Mouse (Mus musculus) stomach, embryonic 16.5 days (tissue): Measurements from ENCODE around the gene Trappc11. TPM values are rescaled to one million over a fixed set of nuclear protein-coding genes. Genes with fewer than 3 reads are reported as not detected.

ENCODE experiments used
- ATAC-seq: fragments of 200-750 bp; cut with Nextera tagmentation; 2 replicates; pipeline ENCODE4 v1.8.0; 2017; ENCODE audit warnings: moderate number of reproducible peaks, moderate TSS enrichment; ENCODE audit not compliant: insufficient read depth, low FRiP score
- H3K27ac ChIP-seq: fragments of 300-500 bp; sonication (generic); 2 replicates; pipeline ENCODE4 v1.5.1; 2014; ENCODE audit warnings: low read length
- H3K27me3 ChIP-seq: fragments of 300-500 bp; sonication (generic); 2 replicates; pipeline ENCODE4 v1.6.1; 2014; ENCODE audit warnings: low read length, control low read depth, mixed read lengths; ENCODE audit not compliant: control insufficient read depth, insufficient read depth
- H3K36me3 ChIP-seq: fragments of 300-500 bp; sonication (generic); 2 replicates; pipeline ENCODE4 v1.6.1; 2014; ENCODE audit warnings: low read length; ENCODE audit not compliant: control insufficient read depth, insufficient read depth
- H3K4me1 ChIP-seq: fragments of 300-500 bp; sonication (generic); 2 replicates; pipeline ENCODE4 v1.6.1; 2014; ENCODE audit warnings: low read length, control low read depth, mixed read lengths; ENCODE audit not compliant: control insufficient read depth, insufficient read depth
- H3K4me2 ChIP-seq: fragments of 300-500 bp; sonication (generic); 2 replicates; pipeline ENCODE4 v1.6.1; 2014; ENCODE audit warnings: low read depth, low read length, mixed read lengths
- H3K4me3 ChIP-seq: fragments of 300-500 bp; sonication (generic); replicated peaks from 2 replicates; pipeline ENCODE4 v1.5.1; 2014; ENCODE audit warnings: mild to moderate bottlenecking, low read length
- H3K9ac ChIP-seq: fragments of 300-500 bp; sonication (generic); 2 replicates; pipeline ENCODE4 v1.6.1; 2014; ENCODE audit warnings: low read length
- H3K9me3 ChIP-seq: fragments of 300-500 bp; sonication (generic); replicated peaks from 2 replicates; pipeline ENCODE4 v1.6.1; 2016; ENCODE audit warnings: low read length, control low read depth; ENCODE audit not compliant: control insufficient read depth
- WGBS: fragments of 180-500 bp; shearing (Covaris S2); extraction: QIAGEN DNeasy Blood & Tissue Kit; methylation state at CpG from one replicate; pipeline ENCODE4 v1.1.7; 2014; 5-methylcytosine and 5-hydroxymethylcytosine counted together
- polyA plus RNA-seq: library from polyadenylated mRNA; unstranded; fragments of >200 nt; fragmentation: Nextera tagmentation; extraction: Ambion mirVana; gene quantifications from 2 replicates; pipeline ENCODE4 v1.2.1, GENCODE M21; 2015

Gene Trappc11
- polyA plus RNA-seq, 1 experiment from 2014 or later: 30.5 TPM

GRCm38 (mm10) chr8:47553613-47554012 lies 20.3 kb upstream of the Trappc11 start:
- ATAC-seq: no peak
- no peaks in the 10 kb centered on the region for H3K9me3 ChIP-seq
- no peak overlapping the region for H3K9ac ChIP-seq
- peaks cover 10% of the 10 kb centered on the region; the same call in 1 of the 2 replicates for H3K36me3 ChIP-seq
- H3K27me3 ChIP-seq: no peaks in the 10 kb centered on the region
- H3K4me2 ChIP-seq: no peak overlapping the region
- WGBS: 86% methylated on average over 6 of the region's 6 CpGs
- H3K27ac ChIP-seq: no peak overlapping the region
- no peaks in the 10 kb centered on the region for H3K4me1 ChIP-seq
- no peak overlapping the region for H3K4me3 ChIP-seq

GRCm38 (mm10) chr8:47547102-47547501 lies 13.8 kb upstream of the Trappc11 start:
- no peak overlapping the region for H3K4me2 ChIP-seq
- H3K27ac ChIP-seq: no peak overlapping the region
- H3K4me1 ChIP-seq: no peaks in the 10 kb centered on the region
- no peak overlapping the region for H3K4me3 ChIP-seq
- 95% methylated on average over 10 of the region's 10 CpGs for WGBS
- no peaks in the 10 kb centered on the region for H3K9me3 ChIP-seq
- no peak overlapping the region for H3K9ac ChIP-seq
- peaks cover 28% of the 10 kb centered on the region for H3K36me3 ChIP-seq
- no peak for ATAC-seq
- no peaks in the 10 kb centered on the region for H3K27me3 ChIP-seq

GRCm38 (mm10) chr8:47544094-47544493 lies 10.8 kb upstream of the Trappc11 start:
- Histone ChIP-seq H3K9ac (no peak overlapping the region), H3K27me3 (no peaks in the 10 kb centered on the region), H3K4me2 (no peak overlapping the region), H3K27ac (no peak overlapping the region), H3K4me3 (no peak overlapping the region), H3K4me1 (no peaks in the 10 kb centered on the region), H3K9me3 (no peaks in the 10 kb centered on the region), H3K36me3 (peaks cover 20% of the 10 kb centered on the region)
- 96% methylated on average over 5 of the region's 5 CpGs for WGBS
- no peak for ATAC-seq

GRCm38 (mm10) chr8:47542746-47543145 lies 9.5 kb upstream of the Trappc11 start:
- no peak overlapping the region for H3K4me2 ChIP-seq
- peaks cover 14% of the 10 kb centered on the region for H3K36me3 ChIP-seq
- H3K9ac ChIP-seq: no peak overlapping the region
- no peak overlapping the region for H3K27ac ChIP-seq
- ATAC-seq: no peak
- WGBS: 96% methylated on average over 16 of the region's 16 CpGs
- no peaks in the 10 kb centered on the region for H3K9me3 ChIP-seq
- H3K27me3 ChIP-seq: no peaks in the 10 kb centered on the region
- no peaks in the 10 kb centered on the region for H3K4me1 ChIP-seq
- H3K4me3 ChIP-seq: no peak overlapping the region

GRCm38 (mm10) chr8:47538323-47538722 lies 5.1 kb upstream of the Trappc11 start:
- no peak for ATAC-seq
- H3K27me3 ChIP-seq: no peaks in the 10 kb centered on the region
- H3K4me2 ChIP-seq: no peak overlapping the region
- no peak overlapping the region for H3K27ac ChIP-seq
- no peak overlapping the region for H3K4me3 ChIP-seq
- 82% methylated on average over 4 of the region's 4 CpGs for WGBS
- H3K36me3 ChIP-seq: 0 out of 2 replicates have a peak, but pooled peaks cover 4% of the 10 kb centered on the region
- no peaks in the 10 kb centered on the region for H3K9me3 ChIP-seq
- H3K9ac ChIP-seq: no peak overlapping the region
- H3K4me1 ChIP-seq: peaks cover 5% of the 10 kb centered on the region

- H3K4me2 ChIP-seq: no peak overlapping the region
- H3K9ac ChIP-seq: no peak overlapping the region
- no peaks in the 10 kb centered on the region for H3K9me3 ChIP-seq
- no peak overlapping the region for H3K27ac ChIP-seq
- peaks cover 10% of the 10 kb centered on the region for H3K4me1 ChIP-seq
- 95% methylated on average over 1 of the region's 1 CpGs for WGBS
- H3K4me3 ChIP-seq: no peak overlapping the region
- ATAC-seq: no peak
- no peaks in the 10 kb centered on the region for H3K27me3 ChIP-seq
- peaks cover 12% of the 10 kb centered on the region; the same call in 1 of the 2 replicates for H3K36me3 ChIP-seq
Measured at GRCm38 (mm10) chr8:47528094-47528493, 5.2 kb downstream of the Trappc11 start.

GRCm38 (mm10) chr8:47513601-47514000 lies 19.7 kb downstream of the Trappc11 start:
- peaks cover 10% of the 10 kb centered on the region; the same call in 1 of the 2 replicates for H3K36me3 ChIP-seq
- H3K27ac ChIP-seq: no peak overlapping the region
- WGBS: 94% methylated on average over 15 of the region's 15 CpGs
- ATAC-seq: no peak
- H3K9me3 ChIP-seq: no peaks in the 10 kb centered on the region
- no peak overlapping the region for H3K4me2 ChIP-seq
- no peaks in the 10 kb centered on the region for H3K4me1 ChIP-seq
- no peaks in the 10 kb centered on the region for H3K27me3 ChIP-seq
- H3K4me3 ChIP-seq: no peak overlapping the region
- H3K9ac ChIP-seq: no peak overlapping the region

GRCm38 (mm10) chr8:47510930-47511329 lies 22.3 kb downstream of the Trappc11 start:
- H3K27ac ChIP-seq: no peak overlapping the region
- H3K9me3 ChIP-seq: no peaks in the 10 kb centered on the region
- 87% methylated on average over 9 of the region's 9 CpGs for WGBS
- no peak overlapping the region for H3K9ac ChIP-seq
- no peak for ATAC-seq
- H3K4me2 ChIP-seq: no peak overlapping the region
- H3K4me3 ChIP-seq: no peak overlapping the region
- no peaks in the 10 kb centered on the region for H3K27me3 ChIP-seq
- H3K4me1 ChIP-seq: no peaks in the 10 kb centered on the region
- H3K36me3 ChIP-seq: peaks cover 20% of the 10 kb centered on the region; the same call in 1 of the 2 replicates

GRCm38 (mm10) chr8:47505431-47505830 lies 27.8 kb downstream of the Trappc11 start:
- Histone ChIP-seq H3K4me1 (no peaks in the 10 kb centered on the region), H3K9me3 (no peaks in the 10 kb centered on the region), H3K9ac (no peak overlapping the region), H3K36me3 (peaks cover 30% of the 10 kb centered on the region), H3K27ac (no peak overlapping the region), H3K4me2 (no peak overlapping the region), H3K27me3 (no peaks in the 10 kb centered on the region), H3K4me3 (no peak overlapping the region)
- no peak for ATAC-seq
- 95% methylated on average over 12 of the region's 12 CpGs for WGBS

GRCm38 (mm10) chr8:47502546-47502945 lies 30.7 kb downstream of the Trappc11 start:
- H3K9ac ChIP-seq: no peak overlapping the region
- peaks cover 31% of the 10 kb centered on the region for H3K36me3 ChIP-seq

More at GRCm38 (mm10) chr8:47502546-47502945, 30.7 kb downstream of the Trappc11 start:
- ATAC-seq: no peak
- H3K27ac ChIP-seq: no peak overlapping the region
- WGBS: 92% methylated on average over 13 of the region's 13 CpGs
- H3K4me1 ChIP-seq: no peaks in the 10 kb centered on the region
- no peaks in the 10 kb centered on the region for H3K27me3 ChIP-seq
- no peaks in the 10 kb centered on the region for H3K9me3 ChIP-seq
- H3K4me2 ChIP-seq: no peak overlapping the region
- H3K4me3 ChIP-seq: no peak overlapping the region
